Mouse (Mus musculus): Measurements from ENCODE around the gene Plpp6. TPM values are rescaled to one million over a fixed set of nuclear protein-coding genes. Genes with fewer than 3 reads are reported as not detected.

The Plpp6 gene
- total RNA-seq (2023): 13.4 TPM

GRCm38 (mm10) chr19:28963842-28964551 lies at the start of gene Plpp6:
Gene Plpp6 (plus strand): TSS chr19:28963953.

GRCm38 (mm10) chr19:28967652-28968051 lies 3.9 kb downstream of the Plpp6 start, which contains the start of gene 4430402I18Rik:
Gene 4430402I18Rik (minus strand): TSS chr19:28967800.

GRCm38 (mm10) chr19:28990194-28990589 lies 26.4 kb downstream of the Plpp6 start, which contains the start of gene Cdc37l1:
Gene Cdc37l1 (plus strand): TSS chr19:28990352.

Other genes starting within 250 kb of the Plpp6 start
- gene Slc1a1, start 128.9 kb upstream of the Plpp6 start, total RNA-seq (2023): not detected
- gene 4430402I18Rik, start 3.8 kb downstream of the Plpp6 start, total RNA-seq (2023): 0.29 TPM
- gene Cdc37l1, start 26.4 kb downstream of the Plpp6 start, total RNA-seq (2023): 70.1 TPM
- 13.6 TPM for gene Ak3, start 84.0 kb downstream of the Plpp6 start, total RNA-seq (2023)
- gene Rcl1, start 137.4 kb downstream of the Plpp6 start, total RNA-seq (2023): 25.9 TPM